Mouse (Mus musculus) forebrain, embryonic 15.5 days (tissue): Measurements from ENCODE around the gene Ndp. TPM values are rescaled to one million over a fixed set of nuclear protein-coding genes. Genes with fewer than 3 reads are reported as not detected.
A peak's percentile ranks its signal among the peaks of the same experiment; 100 is the strongest.

ENCODE experiments used
- ATAC-seq: fragments of 200-750 bp; cut with Nextera tagmentation; replicated peaks from 2 replicates; pipeline ENCODE4 v1.8.0; 2017; ENCODE audit warnings: mild to moderate bottlenecking, moderate TSS enrichment, moderate library complexity
- H3K27ac ChIP-seq: fragments of 300-500 bp; sonication (generic); replicated peaks from 2 replicates; pipeline ENCODE4 v1.5.1; 2015; ENCODE audit warnings: mild to moderate bottlenecking, inconsistent platforms
- H3K27me3 ChIP-seq: fragments of 300-500 bp; sonication (generic); 2 replicates; pipeline ENCODE4 v1.6.1; 2015; ENCODE audit warnings: inconsistent platforms
- H3K36me3 ChIP-seq: fragments of 300-500 bp; sonication (generic); 2 replicates; pipeline ENCODE4 v1.6.1; 2015; ENCODE audit warnings: mild to moderate bottlenecking, inconsistent platforms
- H3K4me1 ChIP-seq: fragments of 300-500 bp; sonication (generic); 2 replicates; pipeline ENCODE4 v1.6.1; 2015; ENCODE audit warnings: inconsistent platforms
- H3K4me2 ChIP-seq: fragments of 300-500 bp; sonication (generic); replicated peaks from 2 replicates; pipeline ENCODE4 v1.6.1; 2015; ENCODE audit warnings: mild to moderate bottlenecking, inconsistent platforms
- H3K4me3 ChIP-seq: fragments of 300-500 bp; sonication (generic); 2 replicates; pipeline ENCODE4 v1.5.1; 2015; ENCODE audit warnings: mild to moderate bottlenecking, inconsistent platforms
- H3K9ac ChIP-seq: fragments of 300-500 bp; sonication (generic); replicated peaks from 2 replicates; pipeline ENCODE4 v1.6.1; 2015; ENCODE audit warnings: mild to moderate bottlenecking, inconsistent platforms
- H3K9me3 ChIP-seq: fragments of 300-500 bp; sonication (generic); 2 replicates; pipeline ENCODE4 v1.6.1; 2016; ENCODE audit warnings: inconsistent platforms
- WGBS: fragments of 180-500 bp; shearing (Covaris S2); methylation state at CpG from one replicate; pipeline ENCODE4 v1.1.7; 2015; ENCODE audit warnings: mixed read lengths; 5-methylcytosine and 5-hydroxymethylcytosine counted together
- polyA plus RNA-seq: library from polyadenylated mRNA; unstranded; fragments of >200 nt; fragmentation: Nextera tagmentation; extraction: Ambion mirVana; gene quantifications from 2 replicates; pipeline ENCODE4 v1.2.1, GENCODE M21; 2015

Ndp gene
- 7.2 and 8.6 TPM in 2 replicates for polyA plus RNA-seq

DNA sequence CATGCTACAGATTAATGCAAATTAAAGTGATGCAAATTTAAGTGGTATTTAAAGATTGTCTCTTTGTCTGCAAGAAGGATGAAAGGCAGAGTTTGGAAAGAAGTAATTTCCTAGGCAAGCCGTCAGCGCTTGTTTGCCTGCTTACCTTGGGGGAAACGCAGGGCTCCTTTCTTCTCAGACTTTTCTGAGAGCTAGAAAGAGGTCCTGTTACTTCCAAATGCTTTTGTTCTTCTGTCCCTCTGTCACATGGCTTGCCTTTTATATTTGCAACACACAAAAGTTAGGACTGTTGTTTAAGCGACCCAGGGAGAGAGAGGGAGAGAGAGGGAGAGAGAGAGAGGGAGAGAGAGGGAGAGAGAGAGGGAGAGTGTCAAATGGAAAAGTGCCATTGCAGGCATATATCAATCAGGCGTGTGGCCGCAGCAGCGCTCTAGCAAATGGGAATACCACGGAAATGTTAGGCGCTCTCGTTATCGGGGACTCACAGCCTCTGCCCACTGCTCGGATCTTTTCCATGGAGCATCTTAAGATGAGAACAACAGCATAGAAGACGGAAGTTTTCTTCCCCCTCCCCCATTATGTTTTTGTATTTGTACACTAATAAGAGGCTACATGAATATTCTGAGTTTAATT is at the start of gene Ndp:
Ndp (minus strand) TSS at position 534 of the 633 bp plus-strand sequence.
- Histone ChIP-seq H3K36me3 (no peaks in the 10 kb centered on the region), H3K27me3 (no peaks in the 10 kb centered on the region), H3K27ac (peak within 1 kb of the TSS; percentile 62; the same call in 1 of the 2 replicates), H3K4me3 (peak within 1 kb of the TSS; percentile 34), H3K9ac (peak within 1 kb of the TSS; percentile 30), H3K9me3 (no peaks in the 10 kb centered on the region), H3K4me2 (peak within 1 kb of the TSS; percentile 46), H3K4me1 (no peaks in the 10 kb centered on the region)
- peak; percentile 64 for ATAC-seq
- 14% methylated on average over 13 of the region's 13 CpGs for WGBS

DNA sequence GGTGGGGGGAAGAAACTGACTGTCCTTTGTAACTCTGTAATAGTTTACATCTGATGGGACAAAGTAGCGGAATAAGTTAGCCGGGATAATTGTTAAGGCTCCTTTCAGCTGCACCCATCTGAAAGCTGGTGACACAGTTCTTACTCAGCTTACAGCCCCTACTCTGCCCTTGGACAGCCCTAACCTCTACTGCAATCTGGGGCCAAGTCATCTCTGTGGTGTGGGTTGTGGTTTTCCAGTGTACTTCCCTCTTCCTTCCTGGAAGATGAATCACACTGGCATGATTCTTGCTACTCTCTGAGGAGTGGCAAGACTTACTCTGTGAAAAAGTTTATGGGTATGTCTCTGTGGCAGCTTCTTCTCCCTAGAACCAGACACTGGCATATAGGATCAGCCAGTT is 43.2 kb upstream of the Ndp start:
- H3K9me3 ChIP-seq: no peaks in the 10 kb centered on the region
- H3K27me3 ChIP-seq: no peaks in the 10 kb centered on the region
- no peak overlapping the region for H3K4me2 ChIP-seq
- no peak overlapping the region for H3K9ac ChIP-seq
- H3K36me3 ChIP-seq: no peaks in the 10 kb centered on the region
- 36% methylated on average over 2 of the region's 2 CpGs for WGBS
- H3K27ac ChIP-seq: no peak overlapping the region
- H3K4me3 ChIP-seq: no peak overlapping the region
- no peaks in the 10 kb centered on the region for H3K4me1 ChIP-seq
- ATAC-seq: no peak

DNA sequence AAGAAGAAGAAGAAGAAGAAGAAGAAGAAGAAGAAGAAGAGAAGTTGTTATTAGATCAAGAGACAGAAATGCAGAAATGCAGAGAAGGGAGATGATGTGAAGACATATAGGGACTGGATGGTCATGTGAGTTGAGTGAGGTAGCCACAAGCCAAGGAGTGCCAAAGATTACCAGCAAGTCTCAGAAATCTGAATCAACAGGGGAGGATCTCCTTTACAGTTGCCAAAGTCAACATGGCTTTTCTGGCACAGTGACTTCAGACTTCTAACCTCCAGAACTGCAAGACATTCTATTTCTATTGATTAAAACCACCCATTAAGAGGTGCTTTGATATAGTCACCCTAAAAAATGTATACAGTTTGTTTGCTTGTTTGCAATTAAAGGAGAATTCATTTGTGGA is 6.4 kb upstream of the Ndp start:
- H3K4me1 ChIP-seq: no peaks in the 10 kb centered on the region
- no peak overlapping the region for H3K4me2 ChIP-seq
- no peak for ATAC-seq
- H3K27ac ChIP-seq: no peak overlapping the region
- no peak overlapping the region for H3K4me3 ChIP-seq
- no peak overlapping the region for H3K9ac ChIP-seq
- H3K27me3 ChIP-seq: no peaks in the 10 kb centered on the region
- H3K36me3 ChIP-seq: no peaks in the 10 kb centered on the region
- no peaks in the 10 kb centered on the region for H3K9me3 ChIP-seq

DNA sequence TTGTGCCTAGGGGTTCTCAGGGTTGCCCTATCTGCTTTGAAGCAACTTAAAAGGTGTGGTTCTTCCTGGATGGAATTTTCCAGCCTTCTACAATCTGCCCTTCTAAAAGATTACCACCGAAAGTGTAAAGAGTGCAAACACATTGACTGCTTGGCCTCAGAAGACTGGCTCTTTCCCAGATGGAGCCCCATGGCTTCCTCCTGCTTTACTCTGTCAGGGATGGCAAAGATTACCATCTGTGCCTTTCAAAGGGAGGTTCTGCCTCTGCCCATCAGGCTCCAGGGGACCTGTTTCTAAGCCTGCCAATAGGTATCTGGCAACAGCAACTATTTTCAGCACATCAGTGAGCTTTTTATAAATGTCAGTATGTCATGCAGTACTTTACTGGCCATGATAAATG is 1.5 kb upstream of the Ndp start:
- H3K27ac ChIP-seq: no peak overlapping the region
- H3K27me3 ChIP-seq: no peaks in the 10 kb centered on the region
- ATAC-seq: no peak
- no peaks in the 10 kb centered on the region for H3K9me3 ChIP-seq
- 46% methylated on average over 1 of the region's 1 CpGs for WGBS
- H3K9ac ChIP-seq: no peak overlapping the region
- no peak overlapping the region for H3K4me2 ChIP-seq
- no peak overlapping the region for H3K4me3 ChIP-seq
- H3K36me3 ChIP-seq: no peaks in the 10 kb centered on the region
- no peaks in the 10 kb centered on the region for H3K4me1 ChIP-seq

GRCm38 (mm10) chrX:16911911-16912310 is 337 bp upstream of the Ndp start:
- peak overlapping the region; percentile 30; the same call in 1 of the 2 replicates for H3K9ac ChIP-seq
- ATAC-seq: peak; percentile 36
- peak overlapping the region; percentile 62; the same call in 1 of the 2 replicates for H3K27ac ChIP-seq

GRCm38 (mm10) chrX:16910211-16911095 is 1.1 kb downstream of the Ndp start:
- peak; percentile 46 for ATAC-seq
- H3K4me3 ChIP-seq: peak overlapping the region; percentile 34
- H3K27ac ChIP-seq: peak overlapping the region; percentile 62; the same call in 1 of the 2 replicates
- H3K36me3 ChIP-seq: no peaks in the 10 kb centered on the region
- 18% methylated on average over 18 of the region's 18 CpGs for WGBS
- H3K9me3 ChIP-seq: no peaks in the 10 kb centered on the region
- no peaks in the 10 kb centered on the region for H3K27me3 ChIP-seq
- H3K4me1 ChIP-seq: no peaks in the 10 kb centered on the region
- H3K9ac ChIP-seq: 0 out of 2 replicates have a peak overlapping the region, but pooled peaks have one; percentile 30
- peak overlapping the region; percentile 46 for H3K4me2 ChIP-seq

More at GRCm38 (mm10) chrX:16911911-16912310, 337 bp upstream of the Ndp start:
- Histone ChIP-seq H3K9me3 (no peaks in the 10 kb centered on the region), H3K4me3 (peak overlapping the region; percentile 34), H3K4me1 (no peaks in the 10 kb centered on the region), H3K36me3 (no peaks in the 10 kb centered on the region), H3K27me3 (no peaks in the 10 kb centered on the region), H3K4me2 (peak overlapping the region; percentile 46)
- 14% methylated on average over 4 of the region's 4 CpGs for WGBS

- no peak overlapping the region for H3K4me2 ChIP-seq
- 81% methylated on average over 2 of the region's 2 CpGs for WGBS
- no peaks in the 10 kb centered on the region for H3K9me3 ChIP-seq
- no peak overlapping the region for H3K27ac ChIP-seq
- H3K4me1 ChIP-seq: no peaks in the 10 kb centered on the region
- ATAC-seq: no peak
- H3K36me3 ChIP-seq: no peaks in the 10 kb centered on the region
- H3K27me3 ChIP-seq: no peaks in the 10 kb centered on the region
- no peak overlapping the region for H3K4me3 ChIP-seq
- no peak overlapping the region for H3K9ac ChIP-seq
These were observed 2.9 kb downstream of the Ndp start for GRCm38 (mm10) chrX:16908652-16909051.

GRCm38 (mm10) chrX:16907554-16907953 is 4.0 kb downstream of the Ndp start:
- no peaks in the 10 kb centered on the region for H3K36me3 ChIP-seq
- H3K4me1 ChIP-seq: no peaks in the 10 kb centered on the region
- no peak overlapping the region for H3K4me3 ChIP-seq
- 63% methylated on average over 6 of the region's 6 CpGs for WGBS
- H3K9me3 ChIP-seq: no peaks in the 10 kb centered on the region
- H3K27ac ChIP-seq: no peak overlapping the region
- no peak overlapping the region for H3K4me2 ChIP-seq
- no peak for ATAC-seq
- no peaks in the 10 kb centered on the region for H3K27me3 ChIP-seq
- no peak overlapping the region for H3K9ac ChIP-seq

GRCm38 (mm10) chrX:16894377-16895175 is 17.0 kb downstream of the Ndp start:
- Histone ChIP-seq H3K9ac (no peak overlapping the region), H3K27ac (no peak overlapping the region), H3K27me3 (no peaks in the 10 kb centered on the region), H3K4me2 (no peak overlapping the region), H3K4me3 (no peak overlapping the region), H3K36me3 (no peaks in the 10 kb centered on the region), H3K4me1 (no peaks in the 10 kb centered on the region), H3K9me3 (no peaks in the 10 kb centered on the region)
- 35% methylated on average over 5 of the region's 5 CpGs for WGBS
- peak; percentile 97 for ATAC-seq

DNA sequence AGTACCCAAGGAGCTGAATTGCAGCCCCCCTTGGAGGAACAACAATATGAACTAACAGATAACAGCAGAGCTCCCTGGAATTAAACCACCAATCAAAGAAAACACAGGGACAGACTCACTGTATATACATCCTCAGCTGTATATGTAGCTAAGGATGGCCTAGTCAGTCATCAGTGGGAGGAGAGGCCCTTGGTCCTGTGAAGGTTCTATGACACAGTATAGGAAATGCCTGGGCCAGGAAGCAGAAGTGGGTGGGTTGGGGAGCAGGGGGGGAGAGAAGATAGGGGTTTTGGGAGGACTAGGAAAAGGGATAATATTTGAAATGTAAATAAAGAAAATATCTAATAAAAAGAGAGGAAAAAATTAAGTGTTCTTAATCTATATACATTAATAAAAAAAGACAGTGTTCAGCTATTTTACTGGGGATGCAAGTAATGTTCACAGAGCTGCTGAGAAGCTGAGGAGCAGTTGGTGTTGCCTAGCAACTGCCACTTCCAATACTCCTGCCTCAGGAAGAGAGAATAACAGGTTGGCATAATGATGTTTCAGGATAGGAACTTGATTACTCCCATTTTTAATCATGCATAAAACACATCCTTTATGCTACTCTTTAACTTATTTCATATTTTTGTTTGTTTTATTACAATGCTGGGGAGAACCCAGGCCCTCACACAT is 43.8 kb downstream of the Ndp start:
- H3K9me3 ChIP-seq: no peaks in the 10 kb centered on the region
- ATAC-seq: peak; percentile 81
- no peaks in the 10 kb centered on the region for H3K36me3 ChIP-seq
- no peak overlapping the region; the same call in 1 of the 2 replicates for H3K27ac ChIP-seq
- H3K4me3 ChIP-seq: no peak overlapping the region
- H3K4me2 ChIP-seq: no peak overlapping the region
- no peaks in the 10 kb centered on the region for H3K27me3 ChIP-seq
- no peaks in the 10 kb centered on the region for H3K4me1 ChIP-seq
- no peak overlapping the region for H3K9ac ChIP-seq

- Histone ChIP-seq H3K4me2 (no peak overlapping the region), H3K4me3 (no peak overlapping the region), H3K27ac (no peak overlapping the region), H3K27me3 (no peaks in the 10 kb centered on the region), H3K9me3 (no peaks in the 10 kb centered on the region), H3K9ac (no peak overlapping the region), H3K4me1 (no peaks in the 10 kb centered on the region), H3K36me3 (no peaks in the 10 kb centered on the region)
- no peak for ATAC-seq
These were observed 51.3 kb downstream of the Ndp start for GRCm38 (mm10) chrX:16860244-16860643.
